Mouse (Mus musculus): ENCODE data around the gene Ccdc182. TPM values are rescaled to one million over a fixed set of nuclear protein-coding genes. Genes with fewer than 3 reads are reported as not detected.

Gene Ccdc182
- polyA plus RNA-seq, 1 experiment = not detected

DNA sequence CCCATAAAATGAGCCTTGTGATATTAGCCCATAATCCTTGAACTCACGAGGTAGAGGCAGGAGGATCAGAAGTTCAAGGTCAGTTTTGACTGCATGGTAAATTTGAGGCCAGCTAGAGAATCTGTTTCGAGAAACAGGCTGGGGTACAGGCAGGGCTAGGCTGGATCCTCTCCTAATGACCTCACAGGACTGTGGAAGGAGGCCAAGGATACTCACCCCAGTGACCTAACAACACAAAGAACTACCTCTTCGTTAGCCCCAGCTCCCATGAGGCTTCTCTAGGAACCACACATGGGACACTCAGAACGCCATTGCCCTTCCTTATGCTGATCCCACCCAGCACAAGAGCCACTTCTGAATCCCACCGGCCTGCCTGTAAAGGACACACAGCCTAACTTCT is 25.0 kb downstream of the Ccdc182 start:
- WGBS = 80% methylated on average over 5 of the region's 5 CpGs
- TF ChIP-seq POLR2A (IDR thresholded peaks at IDR 0.05; ENCODE audit: low read depth, low read length) = no peak
- TF ChIP-seq CTCF (IDR thresholded peaks at IDR 0.05; ENCODE audit: extremely low read depth, insufficient read depth, insufficient read length, insufficient replicate concordance) = no peak
- Histone ChIP-seq H3K4me1 (ENCODE audit: control insufficient read depth, insufficient read depth, insufficient read length) (no peaks in the 10 kb centered on the region), H3K27ac (ENCODE audit: insufficient read depth, low read length) (no peak overlapping the region), H3K4me3 (ENCODE audit: extremely low read depth, insufficient read depth, insufficient read length) (no peak overlapping the region), H3K36me3 (ENCODE audit: control insufficient read depth, insufficient read depth, low read length) (no peaks in the 10 kb centered on the region), H3K27me3 (ENCODE audit: control insufficient read depth, insufficient read depth, low read length) (no peaks in the 10 kb centered on the region)
- DNase-seq (ENCODE audit: low read depth in 1 of 2, low spot score in 2 of 2) = no peak

- WGBS = 60% methylated on average over 4 of the region's 4 CpGs
- Histone ChIP-seq H3K4me1 (ENCODE audit: control insufficient read depth, insufficient read depth, insufficient read length) (no peaks in the 10 kb centered on the region), H3K4me3 (ENCODE audit: extremely low read depth, insufficient read depth, insufficient read length) (no peak overlapping the region), H3K27me3 (ENCODE audit: control insufficient read depth, insufficient read depth, low read length) (no peaks in the 10 kb centered on the region), H3K36me3 (ENCODE audit: control insufficient read depth, insufficient read depth, low read length) (no peaks in the 10 kb centered on the region), H3K27ac (ENCODE audit: insufficient read depth, low read length) (no peak overlapping the region)
- TF ChIP-seq CTCF (IDR thresholded peaks at IDR 0.05; ENCODE audit: extremely low read depth, insufficient read depth, insufficient read length, insufficient replicate concordance) (no peak), POLR2A (IDR thresholded peaks at IDR 0.05; ENCODE audit: low read depth, low read length) (no peak)
- no peak for DNase-seq (ENCODE audit: low read depth in 1 of 2, low spot score in 2 of 2)
Measured at GRCm38 (mm10) chr11:88327016-88327415, 33.2 kb downstream of the Ccdc182 start.

DNA sequence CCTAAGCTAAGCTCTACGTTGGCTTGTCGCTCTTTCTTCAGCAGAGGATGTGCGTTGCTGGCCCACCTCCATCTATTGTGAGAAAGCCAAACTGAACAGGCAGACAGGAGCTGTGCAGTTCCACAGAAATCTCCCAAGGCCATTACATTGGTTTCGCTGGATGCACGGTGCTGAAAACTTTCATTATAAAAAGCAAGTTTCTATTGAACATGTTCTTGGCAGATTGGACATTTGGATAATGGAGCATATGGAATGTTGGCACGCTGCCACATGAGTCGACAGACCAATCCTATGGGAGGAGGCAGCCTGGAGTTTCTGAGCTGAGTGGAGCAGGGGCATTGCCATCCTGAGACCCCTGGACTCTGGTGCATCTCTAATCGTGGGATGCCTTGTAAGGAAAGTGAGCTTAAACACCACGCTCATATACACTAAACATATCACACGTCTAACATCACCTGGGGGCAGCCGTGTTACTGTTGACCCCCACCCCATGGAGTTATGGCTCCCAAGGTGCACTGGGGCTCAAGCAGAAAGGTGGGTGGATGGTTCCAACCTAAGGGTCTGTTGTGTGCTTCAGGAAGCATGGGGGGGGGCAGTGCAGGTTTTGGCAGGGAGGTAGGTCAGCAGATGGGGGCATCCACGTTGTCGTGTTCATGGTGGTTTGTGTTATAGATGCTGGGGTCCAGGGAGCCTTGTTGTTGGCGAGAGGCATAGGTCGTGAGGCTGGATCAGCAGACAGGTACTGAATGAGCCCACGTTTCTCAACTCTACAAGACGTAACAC is 35.1 kb downstream of the Ccdc182 start:
- WGBS = 91% methylated on average over 17 of the region's 17 CpGs
- TF ChIP-seq POLR2A (IDR thresholded peaks at IDR 0.05; ENCODE audit: low read depth, low read length) (no peak), CTCF (IDR thresholded peaks at IDR 0.05; ENCODE audit: extremely low read depth, insufficient read depth, insufficient read length, insufficient replicate concordance) (no peak)
- Histone ChIP-seq H3K27me3 (ENCODE audit: control insufficient read depth, insufficient read depth, low read length) (no peaks in the 10 kb centered on the region), H3K4me1 (ENCODE audit: control insufficient read depth, insufficient read depth, insufficient read length) (no peaks in the 10 kb centered on the region), H3K27ac (ENCODE audit: insufficient read depth, low read length) (no peak overlapping the region), H3K36me3 (ENCODE audit: control insufficient read depth, insufficient read depth, low read length) (no peaks in the 10 kb centered on the region), H3K4me3 (ENCODE audit: extremely low read depth, insufficient read depth, insufficient read length) (no peak overlapping the region)
- DNase-seq (ENCODE audit: low read depth in 1 of 2, low spot score in 2 of 2) = no peak

- Histone ChIP-seq H3K27ac (ENCODE audit: insufficient read depth, low read length) (no peak overlapping the region), H3K27me3 (ENCODE audit: control insufficient read depth, insufficient read depth, low read length) (no peaks in the 10 kb centered on the region), H3K4me1 (ENCODE audit: control insufficient read depth, insufficient read depth, insufficient read length) (no peaks in the 10 kb centered on the region), H3K4me3 (ENCODE audit: extremely low read depth, insufficient read depth, insufficient read length) (no peak overlapping the region), H3K36me3 (ENCODE audit: control insufficient read depth, insufficient read depth, low read length) (no peaks in the 10 kb centered on the region)
- 88% methylated on average over 11 of the region's 11 CpGs for WGBS
- DNase-seq (ENCODE audit: low read depth in 1 of 2, low spot score in 2 of 2) = no peak
- no peak for TF ChIP-seq CTCF (IDR thresholded peaks at IDR 0.05; ENCODE audit: extremely low read depth, insufficient read depth, insufficient read length, insufficient replicate concordance)
- no peak for TF ChIP-seq POLR2A (IDR thresholded peaks at IDR 0.05; ENCODE audit: low read depth, low read length)
Measured at GRCm38 (mm10) chr11:88330799-88331198, 36.9 kb downstream of the Ccdc182 start.

DNA sequence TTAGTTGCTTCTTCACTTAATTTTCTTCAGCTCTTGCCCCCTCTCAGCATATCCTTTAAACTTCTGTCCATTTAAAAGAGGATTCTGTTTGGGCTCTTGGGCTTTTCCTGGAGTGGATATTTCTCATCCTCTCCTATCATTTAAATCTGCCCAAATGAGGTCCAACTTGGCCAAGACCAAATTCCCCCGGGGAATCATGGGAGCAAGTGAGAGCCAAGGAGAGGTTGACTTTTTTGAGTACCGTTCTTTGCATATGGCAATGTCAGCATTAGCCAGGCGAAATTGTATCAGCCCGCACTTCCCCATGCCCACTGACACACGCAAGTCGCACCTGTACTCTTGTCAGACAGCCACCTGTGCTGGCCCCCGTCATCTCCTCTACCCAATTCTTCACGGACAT is 37.9 kb downstream of the Ccdc182 start:
- no peak for DNase-seq (ENCODE audit: low read depth in 1 of 2, low spot score in 2 of 2)
- no peaks in the 10 kb centered on the region for H3K27me3 ChIP-seq (ENCODE audit: control insufficient read depth, insufficient read depth, low read length)
- no peaks in the 10 kb centered on the region for H3K4me1 ChIP-seq (ENCODE audit: control insufficient read depth, insufficient read depth, insufficient read length)
- 88% methylated on average over 8 of the region's 8 CpGs for WGBS
- TF ChIP-seq CTCF (IDR thresholded peaks at IDR 0.05; ENCODE audit: extremely low read depth, insufficient read depth, insufficient read length, insufficient replicate concordance) (no peak), POLR2A (IDR thresholded peaks at IDR 0.05; ENCODE audit: low read depth, low read length) (no peak)
- H3K27ac ChIP-seq (ENCODE audit: insufficient read depth, low read length) = no peak overlapping the region
- H3K4me3 ChIP-seq (ENCODE audit: extremely low read depth, insufficient read depth, insufficient read length) = no peak overlapping the region
- no peaks in the 10 kb centered on the region for H3K36me3 ChIP-seq (ENCODE audit: control insufficient read depth, insufficient read depth, low read length)

DNA sequence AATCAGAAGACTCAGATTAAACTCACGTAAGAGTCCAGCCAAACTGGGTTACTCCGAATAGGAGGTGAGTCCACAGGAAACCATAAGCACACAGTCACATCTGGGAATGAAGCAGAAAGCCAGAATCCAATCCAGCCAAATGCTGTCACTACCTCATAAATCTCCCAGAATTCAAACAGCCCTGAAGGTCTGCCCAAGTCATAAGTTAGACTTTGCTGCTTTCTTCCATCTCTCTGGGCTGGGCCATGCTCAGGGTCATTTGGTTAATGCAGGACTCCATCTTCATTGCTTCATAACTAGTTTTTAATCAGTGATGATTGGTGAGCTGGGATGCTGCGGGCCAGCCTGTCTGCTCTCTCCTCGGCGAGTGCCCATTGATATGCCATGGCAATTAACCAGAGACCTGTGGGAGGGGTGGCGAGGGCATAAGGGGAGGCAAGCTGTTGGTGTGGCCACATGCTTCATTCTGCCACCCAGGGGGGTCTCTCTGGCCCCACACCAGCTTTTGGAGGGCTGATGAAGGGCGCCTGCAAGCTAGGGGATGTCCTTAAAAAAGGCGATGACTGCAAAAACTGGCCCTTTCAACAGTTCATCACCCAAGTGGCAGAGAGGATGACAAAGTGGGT is 38.6 kb downstream of the Ccdc182 start:
- no peak for DNase-seq (ENCODE audit: low read depth in 1 of 2, low spot score in 2 of 2)
- Histone ChIP-seq H3K36me3 (ENCODE audit: control insufficient read depth, insufficient read depth, low read length) (no peaks in the 10 kb centered on the region), H3K4me3 (ENCODE audit: extremely low read depth, insufficient read depth, insufficient read length) (no peak overlapping the region), H3K27ac (ENCODE audit: insufficient read depth, low read length) (no peak overlapping the region), H3K27me3 (ENCODE audit: control insufficient read depth, insufficient read depth, low read length) (no peaks in the 10 kb centered on the region), H3K4me1 (ENCODE audit: control insufficient read depth, insufficient read depth, insufficient read length) (no peaks in the 10 kb centered on the region)
- TF ChIP-seq CTCF (IDR thresholded peaks at IDR 0.05; ENCODE audit: extremely low read depth, insufficient read depth, insufficient read length, insufficient replicate concordance) = no peak
- no peak for TF ChIP-seq POLR2A (IDR thresholded peaks at IDR 0.05; ENCODE audit: low read depth, low read length)
- 93% methylated on average over 8 of the region's 8 CpGs for WGBS

DNA sequence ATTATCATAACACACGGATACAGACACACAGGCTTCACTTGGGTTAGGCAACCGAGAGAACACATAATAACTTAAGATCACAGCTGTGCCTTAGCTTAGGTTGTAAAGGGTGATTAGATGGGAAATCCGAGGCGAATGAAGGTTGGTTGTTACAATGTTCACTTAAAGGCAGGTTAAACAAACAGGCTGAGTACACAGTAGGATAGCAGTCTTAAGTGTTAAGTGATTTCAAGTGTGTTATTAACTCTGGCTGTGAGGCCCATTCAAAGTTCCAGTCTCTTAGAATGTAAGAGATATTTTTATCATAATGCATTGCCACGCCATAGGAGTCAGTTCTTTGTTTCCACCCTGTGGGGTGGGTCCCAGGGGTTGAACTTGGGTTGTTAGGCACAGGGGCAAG is 41.0 kb downstream of the Ccdc182 start:
- TF ChIP-seq POLR2A (IDR thresholded peaks at IDR 0.05; ENCODE audit: low read depth, low read length) (no peak), CTCF (IDR thresholded peaks at IDR 0.05; ENCODE audit: extremely low read depth, insufficient read depth, insufficient read length, insufficient replicate concordance) (no peak)
- Histone ChIP-seq H3K4me1 (ENCODE audit: control insufficient read depth, insufficient read depth, insufficient read length) (no peaks in the 10 kb centered on the region), H3K36me3 (ENCODE audit: control insufficient read depth, insufficient read depth, low read length) (no peaks in the 10 kb centered on the region), H3K27ac (ENCODE audit: insufficient read depth, low read length) (no peak overlapping the region), H3K4me3 (ENCODE audit: extremely low read depth, insufficient read depth, insufficient read length) (no peak overlapping the region), H3K27me3 (ENCODE audit: control insufficient read depth, insufficient read depth, low read length) (no peaks in the 10 kb centered on the region)
- WGBS = 89% methylated on average over 5 of the region's 5 CpGs
- DNase-seq (ENCODE audit: low read depth in 1 of 2, low spot score in 2 of 2) = no peak
